In genomic region chr11:50632270-50632669, GRCm38 (mm10) we compare ENCODE assay signal across 8 mouse cellular contexts. TPM values are rescaled to one million over a fixed set of nuclear protein-coding genes. Genes with fewer than 3 reads are reported as not detected.
DNase-seq lines count a peak whose midpoint lies in the region; ATAC-seq lines count a peak whose summit lies in the region.

No protein-coding gene starts in this region.

- no peak overlapping the region for H3K27ac ChIP-seq in midbrain, embryonic 14.5 days (replicated peaks; ENCODE audit: low read depth, low read length)
- no peak overlapping the region for H3K27ac ChIP-seq in midbrain, embryonic 11.5 days (ENCODE audit: low read depth, low read length)
- peak overlapping the region; percentile 73 for H3K27ac ChIP-seq in heart, embryonic 13.5 days (replicated peaks)
- H3K27ac ChIP-seq in lung, embryonic 15.5 days = peak overlapping the region; percentile 76
- peak overlapping the region; percentile 59; the same call in 1 of the 2 replicates for H3K27ac ChIP-seq in stomach, embryonic 14.5 days (ENCODE audit: low read length)

- H3K4me2 ChIP-seq in midbrain, embryonic 14.5 days (ENCODE audit: low read length) = no peak overlapping the region
- no peak overlapping the region for H3K4me2 ChIP-seq in midbrain, embryonic 11.5 days
- no peak overlapping the region for H3K4me2 ChIP-seq in heart, embryonic 13.5 days
- no peak overlapping the region for H3K4me2 ChIP-seq in lung, embryonic 15.5 days
- H3K4me2 ChIP-seq in stomach, embryonic 14.5 days (replicated peaks; ENCODE audit: low read depth, low read length) = no peak overlapping the region

- peak; percentile 19 for DNase-seq in midbrain, embryonic 14.5 days
- no peak for DNase-seq in midbrain, embryonic 11.5 days (ENCODE audit: low spot score, missing footprints)
- DNase-seq in cerebellum, postnatal 4 days (ENCODE audit: low spot score in 2 of 2) = peak; percentile 30 to 68
- DNase-seq in layer of hippocampus, adult 9-10 months (ENCODE audit: low spot score) = peak; percentile 7
- DNase-seq in embryo, embryonic 10.5 days (ENCODE audit: low spot score) = no peak

- H3K9me3 ChIP-seq in midbrain, embryonic 14.5 days (ENCODE audit: control insufficient read depth, low read length) = no peaks in the 10 kb centered on the region
- H3K9me3 ChIP-seq in midbrain, embryonic 11.5 days (ENCODE audit: control insufficient read depth, low read length) = no peaks in the 10 kb centered on the region
- no peaks in the 10 kb centered on the region for H3K9me3 ChIP-seq in heart, embryonic 13.5 days
- H3K9me3 ChIP-seq in lung, embryonic 15.5 days = no peaks in the 10 kb centered on the region
- H3K9me3 ChIP-seq in stomach, embryonic 14.5 days (ENCODE audit: control insufficient read depth, low read depth, low read length) = no peaks in the 10 kb centered on the region

- no peak overlapping the region for H3K4me3 ChIP-seq in midbrain, embryonic 14.5 days (replicated peaks; ENCODE audit: low read depth, low read length)
- no peak overlapping the region for H3K4me3 ChIP-seq in midbrain, embryonic 11.5 days (ENCODE audit: low read depth, low read length)
- no peak overlapping the region for H3K4me3 ChIP-seq in heart, embryonic 13.5 days
- no peak overlapping the region for H3K4me3 ChIP-seq in lung, embryonic 15.5 days
- no peak overlapping the region for H3K4me3 ChIP-seq in stomach, embryonic 14.5 days (ENCODE audit: low read depth, low read length)

- H3K4me1 ChIP-seq in midbrain, embryonic 14.5 days (ENCODE audit: control insufficient read depth, insufficient read depth, low read length) = no peaks in the 10 kb centered on the region
- no peaks in the 10 kb centered on the region for H3K4me1 ChIP-seq in midbrain, embryonic 11.5 days (ENCODE audit: control insufficient read depth, insufficient read depth, low read length)
- H3K4me1 ChIP-seq in heart, embryonic 13.5 days = peaks cover 39% of the 10 kb centered on the region
- H3K4me1 ChIP-seq in lung, embryonic 15.5 days = peaks cover 32% of the 10 kb centered on the region
- peaks cover 29% of the 10 kb centered on the region; the same call in 1 of the 2 replicates for H3K4me1 ChIP-seq in stomach, embryonic 14.5 days (ENCODE audit: control insufficient read depth, insufficient read depth, low read length)

- no peaks in the 10 kb centered on the region for H3K36me3 ChIP-seq in midbrain, embryonic 14.5 days (ENCODE audit: control insufficient read depth, insufficient read depth, low read length)
- H3K36me3 ChIP-seq in midbrain, embryonic 11.5 days (ENCODE audit: control insufficient read depth, insufficient read depth, low read length) = no peaks in the 10 kb centered on the region
- no peaks in the 10 kb centered on the region for H3K36me3 ChIP-seq in heart, embryonic 13.5 days
- no peaks in the 10 kb centered on the region for H3K36me3 ChIP-seq in lung, embryonic 15.5 days
- no peaks in the 10 kb centered on the region for H3K36me3 ChIP-seq in stomach, embryonic 14.5 days (ENCODE audit: control insufficient read depth, insufficient read depth, low read length)

- no peak overlapping the region for H3K9ac ChIP-seq in midbrain, embryonic 14.5 days (replicated peaks; ENCODE audit: low read length)
- H3K9ac ChIP-seq in midbrain, embryonic 11.5 days (ENCODE audit: low read length) = no peak overlapping the region
- no peak overlapping the region for H3K9ac ChIP-seq in heart, embryonic 13.5 days
- H3K9ac ChIP-seq in lung, embryonic 15.5 days = no peak overlapping the region
- H3K9ac ChIP-seq in stomach, embryonic 14.5 days (replicated peaks; ENCODE audit: low read depth, low read length) = no peak overlapping the region

- no peak for ATAC-seq in midbrain, embryonic 14.5 days (ENCODE audit: low FRiP score, low TSS enrichment)
- ATAC-seq in midbrain, embryonic 11.5 days (ENCODE audit: low FRiP score) = no peak
- peak; percentile 42; the same call in 1 of the 2 replicates for ATAC-seq in heart, embryonic 13.5 days (ENCODE audit: extremely low read depth, insufficient number of reproducible peaks, low FRiP score, low TSS enrichment)
- peak; percentile 80 for ATAC-seq in lung, embryonic 15.5 days (ENCODE audit: borderline replicate concordance, extremely low read depth, low FRiP score, low TSS enrichment)
- peak; percentile 82 for ATAC-seq in stomach, embryonic 14.5 days (ENCODE audit: insufficient number of reproducible peaks, insufficient read depth, low FRiP score, low read depth)

- WGBS in midbrain, embryonic 14.5 days = 59% methylated on average over 4 of the region's 4 CpGs
- 59% methylated on average over 4 of the region's 4 CpGs for WGBS in midbrain, embryonic 11.5 days
- 16% methylated on average over 4 of the region's 4 CpGs for whole genome bisulfite sequencing in heart, embryonic 13.5 days
- 17% methylated on average over 4 of the region's 4 CpGs for WGBS in lung, embryonic 15.5 days
- 27% methylated on average over 4 of the region's 4 CpGs for WGBS in stomach, embryonic 14.5 days

- H3K27me3 ChIP-seq in midbrain, embryonic 14.5 days (ENCODE audit: control insufficient read depth, insufficient read depth, low read length) = no peaks in the 10 kb centered on the region
- H3K27me3 ChIP-seq in midbrain, embryonic 11.5 days (ENCODE audit: control insufficient read depth, insufficient read depth, low read length) = no peaks in the 10 kb centered on the region
- no peaks in the 10 kb centered on the region; the same call in 1 of the 2 replicates for H3K27me3 ChIP-seq in heart, embryonic 13.5 days (replicated peaks)
- no peaks in the 10 kb centered on the region for H3K27me3 ChIP-seq in lung, embryonic 15.5 days
- no peaks in the 10 kb centered on the region for H3K27me3 ChIP-seq in stomach, embryonic 14.5 days (ENCODE audit: control insufficient read depth, insufficient read depth, low read length)

RNA-seq across cellular contexts. Expression of gene Adamts2, which starts 30.4 kb away (rescaled TPM):
- 2.7 and 3.4 TPM in 2 replicates for polyA plus RNA-seq in midbrain, embryonic 14.5 days (2014; fragmentation: Nextera tagmentation; extraction: Ambion mirVana)
- 0.73 and 0.87 TPM in 2 replicates for polyA plus RNA-seq in midbrain, embryonic 11.5 days (2014; fragmentation: Nextera tagmentation; extraction: Ambion mirVana)
- 6.7 and 7.0 TPM in 2 replicates for polyA plus RNA-seq in heart, embryonic 13.5 days (2015; fragmentation: Nextera tagmentation; extraction: Ambion mirVana)
- 12.5 and 13.5 TPM in 2 replicates for polyA plus RNA-seq in lung, embryonic 15.5 days (2015; fragmentation: Nextera tagmentation; extraction: Ambion mirVana)
- 11.7 and 13.0 TPM in 2 replicates for polyA plus RNA-seq in stomach, embryonic 14.5 days (2014; fragmentation: Nextera tagmentation; extraction: Ambion mirVana)

Comparison
In these comparisons a context has a peak if more than half of its experiments do, and no peak if none do; other contexts are left out.
1. DNase-seq: peak in midbrain, embryonic 14.5 days (single experiment), cerebellum, postnatal 4 days (2 of 2) and layer of hippocampus, adult 9-10 months (single experiment); none in midbrain, embryonic 11.5 days (single experiment) and embryo, embryonic 10.5 days (single experiment).
2. ATAC-seq: peak in heart, embryonic 13.5 days (single experiment), lung, embryonic 15.5 days (single experiment) and stomach, embryonic 14.5 days (single experiment); none in midbrain, embryonic 14.5 days (single experiment) and midbrain, embryonic 11.5 days (single experiment).
3. H3K27ac ChIP-seq: peak in heart, embryonic 13.5 days (single experiment), lung, embryonic 15.5 days (single experiment) and stomach, embryonic 14.5 days (single experiment); none in midbrain, embryonic 14.5 days (single experiment) and midbrain, embryonic 11.5 days (single experiment).